Mouse (Mus musculus): ENCODE measurements around the gene Ttc17.

DNA sequence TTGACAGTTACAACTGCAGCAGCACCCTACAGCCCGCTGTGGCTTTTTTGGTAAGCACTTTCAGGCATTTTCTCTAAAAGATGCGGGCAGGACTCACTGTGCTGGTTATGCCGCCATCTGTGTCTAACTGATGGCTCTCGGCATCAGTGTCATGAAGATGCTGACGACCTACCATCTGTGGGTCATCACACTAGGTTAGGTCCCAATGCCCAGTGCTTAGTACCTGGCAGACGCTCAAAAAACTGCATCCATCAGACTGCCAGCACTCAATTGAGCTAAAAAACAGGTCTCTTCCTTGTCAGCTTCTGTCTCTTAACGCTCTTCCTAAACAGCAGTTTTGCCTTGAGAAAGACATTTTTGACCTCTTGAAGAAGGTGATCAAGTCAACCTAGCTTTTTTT is 29.0 kb upstream of the Ttc17 start:
- TF ChIP-seq CTCF (IDR thresholded peaks at IDR 0.05; ENCODE audit: insufficient read depth, low read length), result no peak
- TF ChIP-seq POLR2A (IDR thresholded peaks at IDR 0.05; ENCODE audit: borderline replicate concordance, extremely low read depth, low read depth, low read length), result no peak

All from lung, adult 2 months (tissue).